Mouse (Mus musculus): ENCODE measurements around the gene Elovl6. TPM values are rescaled to one million over a fixed set of nuclear protein-coding genes. Genes with fewer than 3 reads are reported as not detected.

Elovl6 gene
- total RNA-seq, 2 experiments from 2014 or later, result 53.8 to 55.6 TPM

DNA sequence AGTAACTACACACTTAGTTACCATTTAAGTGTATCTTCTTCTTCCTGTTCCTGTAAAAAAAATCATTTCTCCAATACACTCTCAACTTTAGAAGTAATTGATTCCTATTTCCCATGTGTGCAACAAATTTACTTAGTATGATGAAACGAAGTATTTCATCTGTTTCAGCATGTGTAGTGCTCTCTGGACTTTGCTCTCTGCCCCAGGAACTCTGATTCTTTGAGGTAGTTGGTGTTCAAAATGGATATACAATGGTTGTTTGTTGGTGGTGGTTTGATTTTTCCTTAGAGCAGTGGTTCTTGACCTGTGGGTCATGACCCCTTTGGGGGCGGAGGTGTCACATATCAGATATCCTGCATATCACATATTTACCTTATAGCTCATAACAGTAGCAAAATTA is 32.7 kb downstream of the Elovl6 start:
- DNase-seq (ENCODE audit: low spot score in 2 of 2), result no peak

DNA sequence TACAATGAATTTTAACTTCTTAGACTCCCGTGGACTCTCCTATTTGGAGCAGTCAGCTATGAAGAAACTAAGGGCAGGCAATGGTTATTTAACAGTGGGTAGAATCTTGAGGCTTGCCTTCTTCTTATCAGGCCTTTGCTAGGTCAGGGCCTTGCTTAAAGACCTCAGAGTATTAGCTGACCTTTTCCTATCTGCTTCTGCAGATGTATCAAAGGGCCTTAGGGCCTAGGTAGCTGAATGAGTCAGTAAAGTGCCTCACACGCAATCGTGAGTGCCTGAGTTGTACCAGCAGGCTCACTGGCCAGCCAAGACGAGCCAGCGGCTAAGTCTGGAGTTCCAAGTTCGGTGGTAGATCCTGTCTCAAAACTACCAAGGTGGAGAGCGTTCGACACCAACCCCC is 33.3 kb downstream of the Elovl6 start:
- DNase-seq (ENCODE audit: low spot score in 2 of 2), result no peak

DNA sequence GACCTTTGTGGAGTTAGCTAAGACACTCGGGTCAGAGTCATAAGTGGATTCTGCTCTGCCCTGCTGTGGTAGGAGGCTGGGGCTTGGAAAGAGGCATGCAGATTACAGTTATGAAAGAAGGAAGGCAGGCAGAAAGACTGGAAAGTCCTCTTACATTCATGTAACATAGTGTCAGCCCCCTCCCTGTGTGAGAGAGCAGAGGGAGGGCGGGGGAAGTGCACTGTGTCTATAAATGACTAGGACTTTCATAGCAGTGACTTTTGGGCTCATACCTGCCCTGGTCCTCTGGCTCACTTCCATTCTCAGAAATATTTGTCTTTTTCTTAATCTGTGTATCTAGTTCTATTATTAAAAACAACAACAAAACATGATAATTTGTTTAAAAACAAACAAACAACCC is 33.9 kb downstream of the Elovl6 start:
- no peak for DNase-seq (ENCODE audit: low spot score in 2 of 2)

DNA sequence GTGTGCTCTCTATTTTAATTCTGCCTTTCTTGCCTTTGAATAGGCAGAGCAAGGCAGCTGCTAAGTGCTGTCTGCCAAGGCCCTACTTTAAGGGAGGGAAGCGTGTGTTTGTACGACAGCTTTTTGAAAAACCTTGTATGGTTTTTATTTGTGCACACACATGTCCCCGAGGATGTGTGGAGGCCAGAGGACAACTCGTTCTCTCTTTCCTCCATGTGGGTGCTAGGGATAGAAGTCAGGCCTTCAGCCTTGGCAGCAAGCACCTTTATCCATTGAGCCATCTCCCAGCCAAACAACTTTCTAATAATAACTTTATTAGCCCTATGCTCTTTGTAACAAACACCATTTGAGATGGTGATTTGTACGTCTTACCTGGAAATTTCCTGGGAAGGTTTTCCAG is 34.7 kb downstream of the Elovl6 start:
- DNase-seq (ENCODE audit: low spot score in 2 of 2), result no peak

- no peak for DNase-seq (ENCODE audit: low spot score in 2 of 2)
Measured at GRCm38 (mm10) chr3:129568506-129568905, 36.4 kb downstream of the Elovl6 start.

- DNase-seq (ENCODE audit: low spot score in 2 of 2), result no peak
Measured at GRCm38 (mm10) chr3:129570989-129571388, 38.8 kb downstream of the Elovl6 start.

- no peak for DNase-seq (ENCODE audit: low spot score in 2 of 2)
Measured at GRCm38 (mm10) chr3:129571642-129572041, 39.5 kb downstream of the Elovl6 start.

GRCm38 (mm10) chr3:129572959-129573358 is 40.8 kb downstream of the Elovl6 start:
- DNase-seq (ENCODE audit: low spot score in 2 of 2), result no peak

DNA sequence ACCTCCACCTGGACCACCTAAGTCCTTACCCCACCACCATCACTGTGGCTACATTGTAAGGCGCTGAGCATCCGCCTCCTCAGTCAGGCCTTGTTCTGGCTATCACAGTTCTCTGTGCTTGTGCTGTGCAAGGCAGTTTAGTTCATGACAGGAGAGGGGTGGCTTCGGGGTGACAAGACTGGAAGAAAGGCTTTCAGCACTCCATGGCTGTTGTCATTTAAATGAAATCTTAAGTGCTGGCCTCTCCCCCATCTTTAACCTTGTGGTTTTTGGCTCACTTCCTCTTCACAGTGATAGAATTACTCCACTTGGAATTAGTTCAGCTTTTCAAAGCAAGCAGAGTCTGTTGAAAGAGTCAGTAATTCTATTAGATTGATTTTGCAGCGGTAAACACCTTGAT is 41.5 kb downstream of the Elovl6 start:
- no peak for DNase-seq (ENCODE audit: low spot score in 2 of 2)

GRCm38 (mm10) chr3:129575086-129575485 is 42.9 kb downstream of the Elovl6 start:
- DNase-seq (ENCODE audit: low spot score in 2 of 2), result no peak

- no peak for DNase-seq (ENCODE audit: low spot score in 2 of 2)
Measured at GRCm38 (mm10) chr3:129576522-129576921, 44.4 kb downstream of the Elovl6 start.

DNA sequence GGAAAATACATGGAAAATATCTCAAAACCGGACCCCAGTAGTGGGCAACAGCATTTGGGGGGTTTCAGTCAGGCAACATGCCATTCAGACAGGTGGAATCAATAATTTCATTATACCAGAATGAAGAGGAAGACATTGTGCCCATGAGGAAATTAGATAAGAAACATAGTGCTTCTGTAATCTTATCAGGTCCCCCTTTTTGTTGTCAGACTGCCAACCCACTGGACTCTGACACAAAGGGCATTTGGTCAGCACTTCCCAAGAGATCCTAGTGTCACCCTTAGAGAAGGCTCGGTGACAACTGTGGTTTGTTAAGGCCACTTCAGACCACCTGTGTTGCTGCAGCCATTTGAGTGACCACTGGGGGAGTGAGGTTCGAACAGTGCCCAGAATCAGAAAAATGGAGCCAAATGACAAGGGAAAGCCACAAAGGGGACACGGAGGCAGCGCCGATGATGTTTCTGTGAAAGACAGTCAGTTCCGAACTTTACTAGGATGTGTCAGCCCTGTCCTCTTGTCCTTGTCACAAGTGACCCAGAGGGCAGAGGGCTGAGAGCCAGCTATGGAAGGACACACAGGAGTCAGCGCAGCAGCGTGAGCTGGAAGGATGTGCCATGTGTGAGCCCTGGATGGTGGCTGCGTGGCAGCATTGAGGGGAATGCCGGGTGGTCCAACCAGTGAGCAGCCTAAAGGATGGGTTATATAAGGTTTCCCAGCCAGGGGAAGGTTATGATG is 46.8 kb downstream of the Elovl6 start:
- DNase-seq (ENCODE audit: low spot score in 2 of 2), result no peak

DNA sequence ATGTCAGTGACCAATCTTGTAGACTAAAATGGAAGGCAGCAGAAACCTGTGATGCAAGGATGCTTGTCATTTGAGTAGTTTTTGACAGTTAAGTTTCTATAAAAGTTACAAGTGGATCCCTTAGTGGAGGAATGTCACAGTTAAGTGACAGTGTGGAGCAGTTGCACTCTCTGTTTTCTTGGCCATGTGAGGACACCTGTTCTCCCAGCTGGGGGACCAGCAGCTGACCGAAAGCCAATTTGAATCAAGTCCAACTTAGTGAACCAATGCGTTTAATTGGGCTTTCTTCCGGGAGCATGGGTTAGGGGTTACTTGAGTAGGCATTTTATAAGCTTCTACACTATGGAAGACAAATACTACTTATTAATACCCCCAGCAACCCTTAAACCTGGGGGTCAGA is 48.9 kb downstream of the Elovl6 start:
- DNase-seq (ENCODE audit: low spot score in 2 of 2), result no peak

DNA sequence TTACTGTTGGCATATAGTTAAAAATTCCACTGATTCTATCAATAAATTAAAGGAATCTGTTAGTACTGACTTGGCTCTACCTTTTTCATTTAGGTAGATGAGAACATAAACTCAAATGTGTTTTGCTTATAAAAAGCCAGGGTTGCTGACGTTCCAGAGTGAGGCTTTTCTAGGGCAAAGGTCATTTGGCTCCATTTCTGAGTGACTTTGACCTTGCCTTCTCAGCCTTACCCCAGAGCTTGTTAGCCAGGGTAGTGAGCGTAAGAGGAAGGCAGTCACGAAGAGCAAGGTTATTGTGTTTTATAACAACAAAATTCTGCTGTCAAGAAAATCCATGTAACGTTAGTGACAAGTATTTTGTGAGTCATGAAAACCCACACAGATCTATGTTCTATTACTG is 50.3 kb downstream of the Elovl6 start:
- no peak for DNase-seq (ENCODE audit: low spot score in 2 of 2)

DNA sequence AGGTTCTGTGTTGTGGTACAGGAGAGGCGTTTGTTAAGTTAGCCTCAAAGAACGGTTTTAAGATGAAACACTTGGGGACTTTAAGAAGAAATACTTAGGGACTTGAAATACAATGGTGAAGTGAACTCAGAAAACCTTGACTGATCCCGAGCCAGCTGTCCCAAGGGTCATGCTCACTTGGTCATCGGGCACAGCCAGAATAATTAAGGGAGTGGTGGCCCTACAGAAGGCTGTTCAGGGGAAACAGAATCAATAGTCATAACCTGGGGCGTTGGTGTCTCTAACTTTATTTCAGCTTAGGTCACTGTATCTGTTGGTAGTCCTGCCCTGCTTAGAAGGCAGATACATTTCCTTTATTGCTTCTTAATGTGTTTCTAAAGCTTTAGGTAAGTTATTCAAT is 51.1 kb downstream of the Elovl6 start:
- DNase-seq (ENCODE audit: low spot score in 2 of 2), result no peak

GRCm38 (mm10) chr3:129587916-129588315 is 55.8 kb downstream of the Elovl6 start:
- DNase-seq (ENCODE audit: low spot score in 2 of 2), result no peak

GRCm38 (mm10) chr3:129588753-129589152 is 56.6 kb downstream of the Elovl6 start:
- DNase-seq (ENCODE audit: low spot score in 2 of 2), result no peak

GRCm38 (mm10) chr3:129589705-129590104 is 57.5 kb downstream of the Elovl6 start:
- DNase-seq (ENCODE audit: low spot score in 2 of 2), result no peak

GRCm38 (mm10) chr3:129590548-129591226 is 58.5 kb downstream of the Elovl6 start:
- peak; percentile 41 to 67 for DNase-seq (ENCODE audit: low spot score in 2 of 2)

DNA sequence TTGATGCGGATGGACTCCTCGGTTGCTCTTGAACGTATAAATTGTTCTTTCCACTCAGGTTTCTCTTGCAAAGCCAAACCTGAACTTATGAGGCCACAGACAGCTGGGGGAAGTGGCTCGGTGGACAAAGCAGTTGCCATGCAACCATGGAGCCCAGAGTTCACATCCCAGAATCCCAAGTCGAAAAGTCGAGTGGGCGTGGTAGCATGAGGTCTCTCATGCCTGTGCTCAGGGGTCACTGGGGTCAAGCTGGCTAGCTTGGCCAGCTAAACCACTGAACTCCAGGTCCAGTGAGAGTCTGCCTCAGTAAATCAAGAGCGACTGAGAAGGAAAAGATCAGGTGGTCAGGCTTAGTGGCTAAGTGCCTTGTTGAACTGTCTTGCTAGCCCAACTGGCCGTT is 59.1 kb downstream of the Elovl6 start:
- DNase-seq (ENCODE audit: low spot score in 2 of 2), result no peak

DNA sequence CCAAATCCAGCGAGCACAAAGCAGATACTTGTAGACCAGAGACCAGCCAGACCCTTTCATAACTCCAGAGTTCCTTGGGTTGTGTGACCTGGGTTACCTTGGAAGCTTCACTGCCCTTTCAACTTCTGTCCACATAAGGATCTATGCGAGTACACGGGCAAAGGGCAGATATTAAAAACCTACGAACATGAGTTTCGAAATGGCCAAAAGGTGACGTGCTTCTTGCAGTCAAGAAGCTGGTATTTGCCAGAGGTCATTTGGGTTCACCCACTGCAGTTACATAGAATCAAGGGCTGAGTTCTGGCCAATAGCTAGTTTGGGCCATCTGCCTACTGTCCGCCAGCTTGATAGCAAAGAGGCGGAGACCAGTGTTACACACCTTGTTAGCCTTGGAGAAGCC is 59.6 kb downstream of the Elovl6 start:
- DNase-seq (ENCODE audit: low spot score in 2 of 2), result no peak

DNA sequence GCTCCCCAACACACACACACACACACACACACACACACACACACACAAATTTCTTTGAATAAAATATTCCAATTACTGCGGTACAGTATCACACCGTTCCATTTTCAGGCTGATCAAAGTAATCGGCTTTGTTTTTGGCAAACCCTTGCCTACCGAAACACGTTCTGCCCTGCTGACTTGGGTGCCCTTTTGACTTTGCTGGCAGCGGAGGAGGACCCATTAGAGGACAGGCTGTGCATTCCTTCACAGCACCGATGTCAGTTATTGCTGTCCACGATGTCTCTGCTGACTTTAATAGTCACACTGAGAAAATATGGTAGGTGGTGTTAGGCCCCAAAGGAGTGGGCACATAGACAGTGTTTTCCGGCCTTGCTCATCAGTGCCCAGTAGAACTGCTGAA is 60.8 kb downstream of the Elovl6 start:
- DNase-seq (ENCODE audit: low spot score in 2 of 2), result no peak

DNA sequence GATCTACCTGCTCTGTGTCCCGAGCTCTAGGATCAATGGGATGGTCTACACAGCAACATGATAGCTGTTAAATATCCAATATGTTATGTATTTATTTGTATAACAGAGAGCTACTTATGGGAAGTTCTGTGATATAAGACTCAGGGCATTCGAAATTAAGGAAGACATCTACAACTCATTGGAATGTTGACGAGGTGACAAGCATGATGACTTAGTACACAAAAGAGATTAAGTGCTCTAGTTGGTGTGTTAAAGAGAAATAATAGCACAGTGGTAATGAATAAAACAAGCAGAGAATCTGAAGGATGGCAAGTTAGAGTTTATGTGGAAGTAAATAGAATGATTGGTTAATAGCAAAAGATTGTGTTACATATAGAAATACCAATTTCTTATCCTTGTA is 61.6 kb downstream of the Elovl6 start:
- no peak for DNase-seq (ENCODE audit: low spot score in 2 of 2)

Data from layer of hippocampus, postnatal 10 days (tissue).